ENCODE assay signal across 8 mouse cellular contexts in genomic region chr16:94370173-94370914, GRCm38 (mm10). TPM values are rescaled to one million over a fixed set of nuclear protein-coding genes. Genes with fewer than 3 reads are reported as not detected.
A peak's percentile ranks its signal among the peaks of the same experiment; 100 is the strongest.
DNase-seq lines count a peak whose midpoint lies in the region; ATAC-seq lines count a peak whose summit lies in the region.

TSS of gene Ttc3 (plus strand) at chr16:94370618.

- peaks cover 66% of the 10 kb centered on the region for H3K4me1 ChIP-seq in megakaryocyte, embryonic 14.5 days

- H3K36me3 ChIP-seq in megakaryocyte, embryonic 14.5 days (replicated peaks; ENCODE audit: low read length), result peaks cover 13% of the 10 kb centered on the region

- H3K27me3 ChIP-seq in megakaryocyte, embryonic 14.5 days (replicated peaks), result no peaks in the 10 kb centered on the region

- no peaks in the 10 kb centered on the region for H3K9me3 ChIP-seq in megakaryocyte, embryonic 14.5 days

- DNase-seq in ZHBTc4 (ENCODE audit: low read depth, low spot score), result peak; percentile 97
- peak; percentile 82 to 87 for DNase-seq in gastrocnemius, adult 8-10 months (ENCODE audit: low spot score in 2 of 2)
- peak; percentile 76 for DNase-seq in hindlimb bud, embryonic 11.5 days (ENCODE audit: extremely low spot score, low read depth, low spot score)
- DNase-seq in left cerebral cortex, adult 8-10 months (ENCODE audit: low spot score in 2 of 2), result peak; percentile 85 to 96
- peak; percentile 98 for DNase-seq in right cerebral cortex, postnatal 10 days (ENCODE audit: low spot score in 2 of 2)
- peak; percentile 90 for DNase-seq in urinary bladder, postnatal 25 days (ENCODE audit: low spot score)

- peak within 1 kb of the TSS; percentile 99 for H3K4me3 ChIP-seq in megakaryocyte, embryonic 14.5 days (replicated peaks)

- ATAC-seq in common myeloid progenitor, adult 5-6 weeks (replicated peaks; ENCODE audit: low read depth, poor library complexity, severe bottlenecking), result peak; percentile 63

RNA-seq across cellular contexts. Expression of gene Ttc3, which starts in this region (rescaled TPM):
- 243 and 254 TPM in 2 replicates for total RNA-seq in common myeloid progenitor, adult 5-6 weeks (2017)
- 10 to 100 TPM; 57.0 to 71.2 (median 62.4) TPM for total RNA-seq in gastrocnemius, adult 8-10 months (2022)
- total RNA-seq in left cerebral cortex, adult 8-10 months (2022), result 100 to 1,000 TPM; 777 to 872 (median 832) TPM
- polyA plus RNA-seq in megakaryocyte, embryonic 14.5 days (2012; ENCODE audit: insufficient read depth, low replicate concordance), result 1.5 and 2.1 TPM in 2 replicates

Comparison
In these comparisons a context has a peak if more than half of its experiments do, and no peak if none do; other contexts are left out.
1. Peak in every context shown above with its lines: DNase-seq, ATAC-seq and H3K4me3 ChIP-seq.